Mouse (Mus musculus): ENCODE results near the gene Eif5.

DNA sequence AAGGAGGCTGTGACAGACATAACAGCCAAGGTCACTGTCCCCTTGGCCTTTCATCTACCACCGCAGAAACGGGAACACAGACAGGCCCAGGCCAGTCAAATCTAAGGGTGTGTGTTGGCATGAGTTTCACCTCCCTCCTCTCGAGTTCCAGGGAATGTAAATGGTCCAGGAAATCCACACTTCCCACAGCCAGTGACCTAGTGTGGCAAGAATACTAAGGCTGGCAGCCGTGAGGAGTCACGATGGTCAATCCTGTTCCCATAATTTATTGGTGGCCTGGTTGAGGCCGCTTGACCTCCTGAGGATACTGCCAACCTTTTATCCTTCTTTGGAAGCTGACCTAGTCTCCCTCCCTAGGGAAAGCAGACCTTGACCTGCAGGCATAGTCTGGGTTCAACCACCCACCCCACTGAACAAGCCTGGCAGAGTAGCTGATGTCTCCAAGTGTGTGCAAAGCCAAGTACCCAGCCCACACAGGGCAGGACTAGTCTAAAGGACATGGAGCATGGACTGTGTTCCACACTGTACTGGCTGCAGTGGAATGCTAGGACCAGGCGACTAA, 23.5 kb upstream of the Eif5 start:
- TF ChIP-seq CTCF (IDR thresholded peaks at IDR 0.05; ENCODE audit: control insufficient read depth, insufficient read depth, insufficient replicate concordance, low read depth, low read length) (no peak), POLR2A (IDR thresholded peaks at IDR 0.05; ENCODE audit: control insufficient read depth, low read depth, low read length) (no peak)

Measured in testis, adult 2 months (tissue).